Mouse (Mus musculus): Measurements from ENCODE around the gene Prkce. TPM values are rescaled to one million over a fixed set of nuclear protein-coding genes. Genes with fewer than 3 reads are reported as not detected.

Prkce gene
- polyA plus RNA-seq, 1 experiment from 2014 or later, result 11.0 TPM

DNA sequence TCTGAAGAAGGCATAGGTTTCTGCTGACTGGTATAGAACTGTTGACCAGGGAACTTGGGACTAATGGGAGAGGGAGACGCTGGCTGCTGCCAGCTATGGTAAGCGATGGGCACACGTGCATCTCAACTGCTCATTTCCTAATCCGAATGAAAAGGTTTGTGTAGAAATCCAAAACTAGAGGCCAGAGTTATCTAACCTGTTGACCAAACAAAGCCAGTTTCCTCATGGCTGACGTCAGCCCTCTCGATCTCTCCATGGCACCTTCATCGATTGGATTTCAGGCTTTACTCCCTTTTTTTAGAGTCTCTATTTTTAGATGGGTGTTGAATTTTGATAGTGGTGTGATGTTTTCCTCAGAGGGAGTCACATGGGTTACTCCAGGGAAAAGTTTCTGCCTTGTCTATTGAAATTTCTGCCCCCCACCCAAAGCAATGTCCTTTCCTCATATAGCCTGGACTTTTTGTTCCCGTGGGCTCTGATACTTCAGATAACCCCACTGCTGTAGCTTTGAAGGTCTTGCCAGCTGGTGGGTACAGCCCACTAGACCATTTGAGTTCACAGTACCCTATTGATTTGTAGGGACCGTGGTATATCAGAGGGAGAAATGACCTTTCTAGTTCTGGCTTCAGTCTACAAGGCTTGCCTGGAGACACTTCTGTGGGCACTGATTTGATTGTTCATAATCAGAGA, 335.8 kb downstream of the Prkce start:
- WGBS, result 96% methylated on average over 9 of the region's 9 CpGs
- H3K27ac ChIP-seq, result no peak overlapping the region
- no peak overlapping the region for H3K9ac ChIP-seq
- no peak overlapping the region for H3K4me3 ChIP-seq
- no peaks in the 10 kb centered on the region for H3K9me3 ChIP-seq (replicated peaks)
- no peaks in the 10 kb centered on the region for H3K36me3 ChIP-seq
- H3K4me2 ChIP-seq (replicated peaks), result no peak overlapping the region
- H3K4me1 ChIP-seq, result 0 out of 2 replicates have a peak, but pooled peaks cover 12% of the 10 kb centered on the region
- ATAC-seq (ENCODE audit: low FRiP score), result no peak
- no peaks in the 10 kb centered on the region for H3K27me3 ChIP-seq

- Histone ChIP-seq H3K9ac (no peak within 1 kb of the TSS), H3K4me1 (0 out of 2 replicates have a peak, but pooled peaks cover 7% of the 10 kb centered on the region), H3K27ac (no peak within 1 kb of the TSS), H3K27me3 (no peaks in the 10 kb centered on the region), H3K36me3 (no peaks in the 10 kb centered on the region), H3K4me2 (replicated peaks) (no peak within 1 kb of the TSS), H3K9me3 (replicated peaks) (no peaks in the 10 kb centered on the region), H3K4me3 (no peak within 1 kb of the TSS)
- 91% methylated on average over 8 of the region's 8 CpGs for WGBS
- no peak for ATAC-seq (ENCODE audit: low FRiP score)
Measured at GRCm38 (mm10) chr17:86505183-86505631, 337.6 kb downstream of the Prkce start, which contains the start of gene Gm10309. Gene Gm10309, minus strand, starts transcription at chr17:86505232.

- WGBS, result 80% methylated on average over 5 of the region's 5 CpGs
- no peak overlapping the region for H3K27ac ChIP-seq
Measured at GRCm38 (mm10) chr17:86506881-86507280, 339.3 kb downstream of the Prkce start.

GRCm38 (mm10) chr17:86507342-86508211, 340.0 kb downstream of the Prkce start:
- 66% methylated on average over 19 of the region's 19 CpGs for WGBS
- no peaks in the 10 kb centered on the region for H3K9me3 ChIP-seq (replicated peaks)
- ATAC-seq (ENCODE audit: low FRiP score), result no peak

More at GRCm38 (mm10) chr17:86506881-86507280, 339.3 kb downstream of the Prkce start:
- H3K9ac ChIP-seq, result no peak overlapping the region
- H3K9me3 ChIP-seq (replicated peaks), result no peaks in the 10 kb centered on the region
- ATAC-seq (ENCODE audit: low FRiP score), result no peak
- H3K4me2 ChIP-seq (replicated peaks), result no peak overlapping the region
- no peaks in the 10 kb centered on the region for H3K36me3 ChIP-seq
- H3K4me1 ChIP-seq, result 0 out of 2 replicates have a peak, but pooled peaks cover 7% of the 10 kb centered on the region
- H3K27me3 ChIP-seq, result no peaks in the 10 kb centered on the region
- no peak overlapping the region for H3K4me3 ChIP-seq

DNA sequence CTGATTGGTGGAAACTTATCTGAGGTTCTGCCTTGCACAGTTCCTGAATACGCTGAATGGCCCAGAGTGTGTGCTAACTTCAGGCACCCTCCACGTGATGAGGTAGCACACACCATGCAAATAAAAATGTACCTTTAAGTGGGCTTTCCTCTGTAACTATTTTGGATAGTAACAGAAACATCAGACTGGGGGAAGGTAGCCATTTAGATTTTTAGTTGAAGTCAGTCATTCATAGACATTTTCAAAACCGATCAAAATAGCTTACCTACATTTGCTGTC, 340.6 kb downstream of the Prkce start:
- H3K9me3 ChIP-seq (replicated peaks), result no peaks in the 10 kb centered on the region
- H3K9ac ChIP-seq, result no peak overlapping the region
- H3K27ac ChIP-seq, result no peak overlapping the region
- H3K4me2 ChIP-seq (replicated peaks), result no peak overlapping the region
- 0 out of 2 replicates have a peak, but pooled peaks cover 7% of the 10 kb centered on the region for H3K4me1 ChIP-seq
- no peaks in the 10 kb centered on the region for H3K27me3 ChIP-seq
- no peaks in the 10 kb centered on the region for H3K36me3 ChIP-seq
- H3K4me3 ChIP-seq, result no peak overlapping the region
- ATAC-seq (ENCODE audit: low FRiP score), result no peak
- whole genome bisulfite sequencing, result 88% methylated on average over 3 of the region's 3 CpGs

More at GRCm38 (mm10) chr17:86507342-86508211, 340.0 kb downstream of the Prkce start:
- Histone ChIP-seq H3K4me1 (0 out of 2 replicates have a peak, but pooled peaks cover 7% of the 10 kb centered on the region), H3K9ac (no peak overlapping the region), H3K4me3 (no peak overlapping the region), H3K36me3 (no peaks in the 10 kb centered on the region), H3K27me3 (no peaks in the 10 kb centered on the region), H3K27ac (no peak overlapping the region), H3K4me2 (replicated peaks) (no peak overlapping the region)

DNA sequence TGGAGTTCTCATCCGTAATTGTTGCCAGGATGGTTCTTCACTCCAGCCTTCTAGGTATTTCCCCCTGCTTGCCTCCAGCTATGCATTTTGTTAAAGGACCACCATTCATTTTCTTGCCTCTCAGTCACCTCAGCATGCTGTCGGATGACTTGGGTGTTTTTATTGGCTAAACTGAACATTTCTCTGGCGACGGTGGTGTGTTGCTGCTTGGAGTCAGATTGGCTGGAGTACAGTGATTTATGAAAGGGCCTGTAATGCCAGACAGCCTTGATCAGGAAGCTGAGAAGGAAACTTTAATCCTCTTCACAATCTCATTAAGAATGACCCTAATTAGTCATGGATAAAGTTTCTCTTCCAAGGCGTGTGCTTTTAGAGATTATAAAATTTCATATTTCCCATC, 342.3 kb downstream of the Prkce start:
- no peaks in the 10 kb centered on the region for H3K27me3 ChIP-seq
- no peaks in the 10 kb centered on the region for H3K9me3 ChIP-seq (replicated peaks)
- no peaks in the 10 kb centered on the region for H3K36me3 ChIP-seq
- WGBS, result 82% methylated on average over 5 of the region's 5 CpGs
- no peak for ATAC-seq (ENCODE audit: low FRiP score)
- no peak overlapping the region for H3K4me3 ChIP-seq
- no peak overlapping the region for H3K9ac ChIP-seq
- H3K4me1 ChIP-seq, result 0 out of 2 replicates have a peak, but pooled peaks cover 7% of the 10 kb centered on the region
- no peak overlapping the region for H3K4me2 ChIP-seq (replicated peaks)
- H3K27ac ChIP-seq, result no peak overlapping the region

- H3K9me3 ChIP-seq (replicated peaks), result no peaks in the 10 kb centered on the region
- no peak overlapping the region for H3K4me3 ChIP-seq
- H3K27me3 ChIP-seq, result no peaks in the 10 kb centered on the region
- H3K27ac ChIP-seq, result no peak overlapping the region
- ATAC-seq (ENCODE audit: low FRiP score), result no peak
- WGBS, result 85% methylated on average over 13 of the region's 13 CpGs
- no peak overlapping the region for H3K9ac ChIP-seq
- no peaks in the 10 kb centered on the region for H3K36me3 ChIP-seq
- no peak overlapping the region for H3K4me2 ChIP-seq (replicated peaks)
- no peaks in the 10 kb centered on the region for H3K4me1 ChIP-seq
Measured at GRCm38 (mm10) chr17:86514974-86515620, 347.5 kb downstream of the Prkce start.

DNA sequence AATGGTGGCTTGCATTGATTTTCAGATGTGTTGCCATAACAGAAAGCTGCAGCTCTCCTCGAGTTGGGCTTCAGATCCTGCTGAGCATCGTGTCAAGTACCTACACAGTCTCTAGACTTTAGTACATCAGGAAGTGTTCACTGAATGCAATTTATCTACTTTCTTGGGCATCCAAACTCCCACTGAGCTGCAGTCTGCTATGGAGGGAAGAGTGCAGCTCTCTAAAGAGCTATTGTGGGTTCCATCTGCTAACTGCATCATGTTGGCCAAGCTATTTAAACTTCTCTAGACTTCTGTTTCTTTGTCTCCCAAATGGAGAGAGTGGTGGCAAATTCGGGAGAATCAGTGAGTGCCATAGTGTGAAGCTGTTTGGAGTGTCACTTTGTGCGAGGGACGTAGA, 349.0 kb downstream of the Prkce start:
- no peak overlapping the region for H3K9ac ChIP-seq
- ATAC-seq (ENCODE audit: low FRiP score), result no peak
- no peaks in the 10 kb centered on the region for H3K4me1 ChIP-seq
- H3K4me3 ChIP-seq, result no peak overlapping the region
- no peaks in the 10 kb centered on the region for H3K9me3 ChIP-seq (replicated peaks)
- no peak overlapping the region for H3K4me2 ChIP-seq (replicated peaks)
- no peaks in the 10 kb centered on the region for H3K27me3 ChIP-seq
- H3K36me3 ChIP-seq, result no peaks in the 10 kb centered on the region
- WGBS, result 80% methylated on average over 5 of the region's 5 CpGs
- H3K27ac ChIP-seq, result no peak overlapping the region

GRCm38 (mm10) chr17:86518604-86519003, 351.0 kb downstream of the Prkce start:
- Histone ChIP-seq H3K36me3 (no peaks in the 10 kb centered on the region), H3K4me3 (no peak overlapping the region), H3K9ac (no peak overlapping the region), H3K27me3 (no peaks in the 10 kb centered on the region), H3K4me2 (replicated peaks) (no peak overlapping the region), H3K9me3 (replicated peaks) (no peaks in the 10 kb centered on the region), H3K27ac (no peak overlapping the region), H3K4me1 (no peaks in the 10 kb centered on the region)
- no peak for ATAC-seq (ENCODE audit: low FRiP score)
- 89% methylated on average over 7 of the region's 7 CpGs for WGBS

- Histone ChIP-seq H3K9ac (no peak overlapping the region), H3K27ac (no peak overlapping the region), H3K4me3 (no peak overlapping the region), H3K9me3 (replicated peaks) (no peaks in the 10 kb centered on the region), H3K36me3 (no peaks in the 10 kb centered on the region), H3K27me3 (no peaks in the 10 kb centered on the region), H3K4me1 (no peaks in the 10 kb centered on the region), H3K4me2 (replicated peaks) (no peak overlapping the region)
- ATAC-seq (ENCODE audit: low FRiP score), result no peak
- 89% methylated on average over 11 of the region's 11 CpGs for WGBS
Measured at GRCm38 (mm10) chr17:86521252-86521651, 353.7 kb downstream of the Prkce start.

- 85% methylated on average over 5 of the region's 5 CpGs for WGBS
- H3K4me1 ChIP-seq, result no peaks in the 10 kb centered on the region
- no peak overlapping the region for H3K27ac ChIP-seq
- H3K27me3 ChIP-seq, result no peaks in the 10 kb centered on the region
- no peak overlapping the region for H3K9ac ChIP-seq
- no peaks in the 10 kb centered on the region for H3K9me3 ChIP-seq (replicated peaks)
- H3K4me3 ChIP-seq, result no peak overlapping the region
- ATAC-seq (ENCODE audit: low FRiP score), result no peak
- H3K36me3 ChIP-seq, result no peaks in the 10 kb centered on the region
- H3K4me2 ChIP-seq (replicated peaks), result no peak overlapping the region
Measured at GRCm38 (mm10) chr17:86522649-86523048, 355.1 kb downstream of the Prkce start.

DNA sequence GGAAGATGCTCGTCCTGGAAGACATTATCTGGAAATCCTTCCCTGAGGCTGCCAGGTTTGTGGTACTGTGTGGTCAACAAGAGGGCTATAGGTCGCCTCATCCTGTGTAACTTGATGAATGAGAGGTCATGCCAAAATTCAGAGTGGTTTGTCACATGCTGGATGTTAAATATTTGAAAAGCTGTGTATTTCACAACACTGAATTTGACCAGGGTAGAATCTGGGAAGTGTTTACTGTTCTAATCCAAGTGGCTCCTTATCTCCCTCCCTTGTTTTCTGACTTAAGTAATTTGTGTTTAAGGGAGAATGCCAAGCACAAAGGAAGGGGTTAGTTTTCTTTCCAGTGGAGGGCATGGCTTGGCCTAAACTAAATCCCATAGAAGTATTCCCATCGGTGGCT, 355.8 kb downstream of the Prkce start:
- no peaks in the 10 kb centered on the region for H3K9me3 ChIP-seq (replicated peaks)
- no peak overlapping the region for H3K27ac ChIP-seq
- H3K36me3 ChIP-seq, result no peaks in the 10 kb centered on the region
- H3K4me1 ChIP-seq, result no peaks in the 10 kb centered on the region
- no peaks in the 10 kb centered on the region for H3K27me3 ChIP-seq
- H3K9ac ChIP-seq, result no peak overlapping the region
- WGBS, result 78% methylated on average over 3 of the region's 3 CpGs
- H3K4me3 ChIP-seq, result no peak overlapping the region
- no peak overlapping the region for H3K4me2 ChIP-seq (replicated peaks)
- ATAC-seq (ENCODE audit: low FRiP score), result no peak
